Mouse (Mus musculus): Measurements from ENCODE around the gene Kpna2.
"Not testable (repeated sequence)": the region's sequence is repeated elsewhere in the genome, so short reads cannot be mapped to it uniquely, and the experiment has no call there.

Kpna2 gene

GRCm38 (mm10) chr11:106999151-106999948 is at the start of gene Kpna2:
Kpna2 (minus strand) TSS chr11:106999541.
- peak; percentile 90 to 95 for DNase-seq (ENCODE audit: low spot score in 2 of 2)

DNA sequence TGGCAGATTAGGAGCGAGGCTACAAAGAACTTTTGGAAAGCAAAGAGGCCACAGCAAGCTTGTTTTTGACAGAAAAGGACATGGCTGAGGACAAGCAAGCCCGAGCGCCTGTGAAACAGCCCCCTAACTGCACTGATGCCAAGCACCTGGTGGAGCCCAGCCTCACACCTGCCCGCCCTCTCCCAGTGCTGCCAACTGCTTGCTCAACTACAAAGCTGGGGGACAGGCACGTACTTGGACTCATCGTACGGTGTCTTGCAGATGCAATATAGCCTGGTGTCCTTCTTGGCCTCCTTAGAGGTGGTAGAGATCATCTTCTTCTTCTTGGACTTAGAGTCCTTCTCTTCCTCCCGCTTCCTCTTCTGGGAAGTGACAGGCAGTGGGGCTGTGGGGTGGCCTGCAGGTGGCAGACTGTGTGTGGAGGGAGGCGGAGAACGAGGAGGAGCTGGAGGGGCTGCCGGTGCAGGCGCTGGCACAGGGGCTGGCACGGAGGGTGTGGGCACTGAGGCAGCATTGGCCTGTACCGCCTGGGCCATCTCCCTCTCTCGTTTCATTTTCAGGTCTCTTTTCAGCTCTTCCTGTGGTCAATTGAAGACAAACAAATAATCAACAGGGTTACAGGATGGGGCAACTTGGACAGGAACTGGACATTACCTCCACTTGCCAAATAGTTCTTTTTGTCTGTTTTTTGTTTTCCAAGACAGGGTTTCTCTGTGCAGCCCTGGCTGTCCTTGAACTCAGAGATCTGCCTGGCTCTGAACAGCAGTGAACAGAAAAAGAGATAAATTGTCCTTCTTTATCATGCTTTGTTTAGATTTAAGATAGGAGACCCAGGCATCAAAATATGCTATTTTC is 47.7 kb upstream of the Kpna2 start:
- no peak for DNase-seq (ENCODE audit: low spot score in 2 of 2)

DNA sequence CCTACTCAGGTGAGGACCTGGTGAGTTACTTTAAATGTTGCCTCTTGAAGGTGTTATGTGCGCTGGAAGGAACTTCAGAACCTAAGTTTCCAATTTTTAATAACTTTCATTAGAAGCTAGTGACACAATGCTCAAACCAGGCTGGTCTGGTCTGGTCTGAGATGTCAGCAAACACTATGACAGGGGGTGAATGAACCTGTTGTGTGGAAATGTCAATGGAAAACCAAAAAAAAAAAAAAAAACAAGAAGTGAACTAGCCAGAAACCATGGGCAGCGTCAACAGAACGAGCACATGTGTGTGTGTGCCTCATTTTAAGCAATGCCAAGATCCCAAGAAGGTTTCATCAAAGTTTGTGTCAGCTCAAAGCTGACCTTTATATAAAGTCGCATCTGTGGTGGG is 46.2 kb upstream of the Kpna2 start:
- no peak for DNase-seq (ENCODE audit: low spot score in 2 of 2)

- DNase-seq (ENCODE audit: low spot score in 2 of 2) = peak; percentile 75 to 89
Measured at GRCm38 (mm10) chr11:107044321-107044720, 45.0 kb upstream of the Kpna2 start.

GRCm38 (mm10) chr11:107043361-107043760 is 44.0 kb upstream of the Kpna2 start:
- no peak for DNase-seq (ENCODE audit: low spot score in 2 of 2)

- DNase-seq (ENCODE audit: low spot score in 2 of 2) = no peak
Measured at GRCm38 (mm10) chr11:107041396-107041795, 42.1 kb upstream of the Kpna2 start.

- no peak for DNase-seq (ENCODE audit: low spot score in 2 of 2)
Measured at GRCm38 (mm10) chr11:107039417-107039816, 40.1 kb upstream of the Kpna2 start.

GRCm38 (mm10) chr11:107034085-107034810 is 34.9 kb upstream of the Kpna2 start:
- DNase-seq (ENCODE audit: low spot score in 2 of 2) = no peak

- no peak for DNase-seq (ENCODE audit: low spot score in 2 of 2)
Measured at GRCm38 (mm10) chr11:107031635-107032034, 32.3 kb upstream of the Kpna2 start.

- DNase-seq (ENCODE audit: low spot score in 2 of 2) = no peak
Measured at GRCm38 (mm10) chr11:107029536-107029935, 30.2 kb upstream of the Kpna2 start.

DNA sequence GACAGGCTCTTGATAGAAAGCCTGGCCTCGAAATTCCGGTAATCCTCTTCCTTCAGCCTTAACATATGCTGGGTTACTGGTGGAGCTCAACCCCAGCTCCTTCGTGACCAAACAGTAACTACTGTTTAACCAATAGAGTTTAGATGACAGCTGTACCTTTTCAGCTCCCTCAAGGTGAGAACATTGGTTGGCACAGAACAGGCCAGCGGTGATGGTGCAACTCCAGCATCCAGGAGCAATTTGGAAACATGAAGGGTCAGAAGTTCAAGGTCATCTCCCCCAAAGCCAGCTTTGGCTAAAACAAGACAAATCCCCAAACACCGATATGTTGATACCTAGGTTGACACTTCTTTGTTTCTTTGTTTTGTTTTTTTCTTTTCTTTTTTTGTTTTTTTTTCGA is 29.4 kb upstream of the Kpna2 start:
- no peak for DNase-seq (ENCODE audit: low spot score in 2 of 2)

GRCm38 (mm10) chr11:107028275-107028618 is 28.9 kb upstream of the Kpna2 start:
- no peak for DNase-seq (ENCODE audit: low spot score in 2 of 2)

DNA sequence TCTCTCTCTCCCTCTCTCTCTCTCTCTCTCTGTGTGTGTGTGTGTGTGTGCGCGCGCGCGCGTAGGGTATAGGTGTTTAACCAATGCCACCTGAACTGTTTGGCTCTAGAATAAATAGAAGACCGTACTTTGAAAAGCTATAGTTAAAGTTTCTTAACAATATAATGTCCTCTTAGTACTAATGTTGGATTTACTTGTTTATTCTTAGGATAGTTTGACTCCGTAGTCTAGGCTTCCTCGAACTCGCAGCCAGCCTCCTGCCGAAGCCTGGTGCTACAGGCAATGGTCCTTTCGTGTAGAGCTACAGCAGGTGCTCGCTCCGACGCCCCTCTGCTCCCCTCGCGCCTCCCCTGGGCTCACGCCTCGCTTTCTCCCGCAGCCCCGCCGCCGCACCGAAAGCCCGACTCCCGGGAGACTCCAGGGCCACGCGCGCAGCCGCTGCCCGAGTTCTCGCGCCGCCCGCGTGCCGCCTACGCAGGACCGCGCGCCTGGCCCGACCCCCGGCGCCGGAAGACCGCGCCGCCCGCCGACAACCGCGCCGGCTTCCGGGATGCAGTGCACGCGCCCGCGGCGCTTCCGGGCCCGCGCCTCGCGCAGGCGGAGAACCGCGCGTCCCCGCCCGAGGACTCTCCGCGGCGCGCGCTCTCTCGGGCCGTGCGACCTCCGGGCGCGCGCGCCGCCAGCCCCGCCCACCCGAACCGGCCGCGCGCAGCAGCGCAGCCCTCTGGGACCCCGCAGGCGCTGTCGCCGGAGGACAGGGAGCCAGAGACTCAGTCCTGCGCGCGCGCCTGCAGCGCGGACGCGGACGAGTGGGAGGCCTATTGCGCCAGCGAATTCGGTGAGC is 28.3 kb upstream of the Kpna2 start:
- peak; percentile 81 to 90 for DNase-seq (ENCODE audit: low spot score in 2 of 2)

GRCm38 (mm10) chr11:107026554-107027430 is 27.5 kb upstream of the Kpna2 start:
- no peak for DNase-seq (ENCODE audit: low spot score in 2 of 2)

DNA sequence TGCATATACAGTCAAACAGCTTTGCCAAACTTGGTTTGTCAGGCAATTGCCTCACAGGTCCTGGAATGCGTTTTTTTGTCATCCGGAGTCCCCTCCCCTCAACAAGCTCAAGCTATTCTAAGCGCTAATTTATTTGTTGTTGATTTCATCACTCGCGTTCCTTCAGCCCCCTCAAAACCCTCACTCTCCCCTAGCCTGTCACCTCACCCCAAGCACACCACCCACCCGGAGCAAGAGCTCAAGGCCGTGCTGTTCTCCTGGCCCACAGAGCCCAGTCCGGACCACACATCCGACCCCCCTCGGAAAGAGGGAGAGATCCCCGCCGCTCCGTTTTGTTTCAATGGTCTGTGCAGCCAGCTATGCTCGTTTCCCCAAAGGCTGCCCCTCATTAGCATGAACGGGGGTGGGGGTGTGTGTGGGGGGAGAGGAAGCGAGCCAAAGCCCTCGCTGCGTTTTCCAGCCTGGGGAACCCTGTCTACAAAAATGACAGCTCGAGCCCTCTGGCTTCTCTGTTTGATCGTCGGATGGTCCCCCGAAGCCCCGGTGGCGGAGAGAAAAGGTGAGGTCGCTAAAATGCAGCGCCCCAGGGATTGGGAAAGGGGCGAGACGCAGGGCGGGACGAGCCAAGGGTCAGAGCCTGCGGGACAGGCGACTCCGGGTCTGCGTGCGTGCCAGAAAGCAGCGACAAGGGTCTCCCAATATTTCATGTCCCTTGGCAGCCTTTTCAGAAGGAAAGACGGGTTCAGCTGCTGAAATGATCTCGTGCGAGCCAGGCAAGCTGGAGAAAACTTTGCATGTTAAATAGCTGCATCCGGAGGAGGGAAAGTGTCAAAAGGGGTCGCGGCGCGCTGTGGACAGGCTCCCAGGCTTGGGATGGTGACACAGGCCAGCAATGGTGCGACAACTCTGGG is 26.3 kb upstream of the Kpna2 start, which contains the start of gene 1810010H24Rik:
1810010H24Rik (plus strand) TSS at position 271 of the 911 bp plus-strand sequence.
- DNase-seq (ENCODE audit: low spot score in 2 of 2) = peak in 1 of 2 experiments; percentile 69

GRCm38 (mm10) chr11:107024406-107024805 is 25.1 kb upstream of the Kpna2 start:
- no peak for DNase-seq (ENCODE audit: low spot score in 2 of 2)

DNA sequence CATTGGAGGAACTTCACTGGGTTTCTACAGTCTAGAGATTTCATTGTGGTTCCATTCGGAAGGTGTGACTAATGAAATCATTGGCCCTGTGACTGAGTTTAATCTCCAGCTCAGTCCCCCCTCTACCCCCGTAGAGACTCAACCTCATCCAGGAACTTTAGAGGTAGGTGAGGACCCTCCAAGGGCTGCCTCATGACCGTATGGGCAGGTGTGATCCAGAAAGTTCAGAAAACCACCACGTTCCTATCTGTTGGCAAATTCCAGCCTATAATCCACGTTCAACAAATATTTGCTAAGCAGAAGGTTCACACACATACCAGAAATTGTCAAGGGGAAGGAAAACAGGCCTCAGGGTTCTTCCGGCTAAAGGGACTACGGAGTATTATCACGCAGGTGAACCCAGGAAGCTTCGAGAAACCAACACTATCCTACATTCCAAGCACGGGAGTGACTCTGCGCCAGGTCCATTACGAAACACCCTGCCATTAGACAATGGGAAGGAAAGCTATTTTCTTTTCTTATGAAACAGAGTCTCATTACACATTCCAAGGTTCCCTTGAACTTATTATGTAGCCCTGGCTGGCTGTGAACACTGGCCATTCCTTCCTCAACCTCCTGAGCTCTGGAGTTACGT is 22.8 kb upstream of the Kpna2 start:
- DNase-seq (ENCODE audit: low spot score in 2 of 2) = no peak

GRCm38 (mm10) chr11:107019722-107020121 is 20.4 kb upstream of the Kpna2 start:
- not testable (repeated sequence) for DNase-seq (ENCODE audit: low spot score in 2 of 2)

GRCm38 (mm10) chr11:107019318-107019717 is 20.0 kb upstream of the Kpna2 start:
- no peak for DNase-seq (ENCODE audit: low spot score in 2 of 2)

All from spleen, postnatal 4 days (tissue).